Mouse (Mus musculus) midbrain, embryonic 14.5 days (tissue): Measurements from ENCODE around the gene Gm21679. TPM values are rescaled to one million over a fixed set of nuclear protein-coding genes. Genes with fewer than 3 reads are reported as not detected.
"Not testable (repeated sequence)": the region's sequence is repeated elsewhere in the genome, so short reads cannot be mapped to it uniquely, and the experiment has no call there.

Experiments
- ATAC-seq: fragments of 200-750 bp; cut with Nextera tagmentation; 2 replicates; pipeline ENCODE4 v1.8.0; 2017; ENCODE audit warnings: moderate number of reproducible peaks, moderate library complexity; ENCODE audit not compliant: low FRiP score, low TSS enrichment
- DNase-seq: peaks from one replicate; pipeline ENCODE4 v3.0.0-alpha.2; 2015
- H3K27ac ChIP-seq: fragments of 300-500 bp; sonication (generic); replicated peaks from 2 replicates; pipeline ENCODE4 v1.5.1; 2014; ENCODE audit warnings: mild to moderate bottlenecking, low read depth, low read length, moderate library complexity
- H3K27me3 ChIP-seq: fragments of 300-500 bp; sonication (generic); 2 replicates; pipeline ENCODE4 v1.6.1; 2014; ENCODE audit warnings: low read length, control low read depth, mixed read lengths; ENCODE audit not compliant: control insufficient read depth, insufficient read depth
- H3K36me3 ChIP-seq: fragments of 300-500 bp; sonication (generic); 2 replicates; pipeline ENCODE4 v1.6.1; 2014; ENCODE audit warnings: low read length, control low read depth; ENCODE audit not compliant: control insufficient read depth, insufficient read depth
- H3K4me1 ChIP-seq: fragments of 300-500 bp; sonication (generic); 2 replicates; pipeline ENCODE4 v1.6.1; 2014; ENCODE audit warnings: mild to moderate bottlenecking, antibody characterized with exemption, low read length, control low read depth; ENCODE audit not compliant: control insufficient read depth, insufficient read depth
- H3K4me2 ChIP-seq: fragments of 300-500 bp; sonication (generic); 2 replicates; pipeline ENCODE4 v1.6.1; 2014; ENCODE audit warnings: mild to moderate bottlenecking, low read length, moderate library complexity
- H3K4me3 ChIP-seq: fragments of 300-500 bp; sonication (generic); replicated peaks from 2 replicates; pipeline ENCODE4 v1.5.1; 2014; ENCODE audit warnings: low read depth, low read length
- H3K9ac ChIP-seq: fragments of 300-500 bp; sonication (generic); replicated peaks from 2 replicates; pipeline ENCODE4 v1.6.1; 2014; ENCODE audit warnings: mild to moderate bottlenecking, low read length, moderate library complexity
- H3K9me3 ChIP-seq: fragments of 300-500 bp; sonication (generic); 2 replicates; pipeline ENCODE4 v1.6.1; 2016; ENCODE audit warnings: low read length, control low read depth, mixed read lengths; ENCODE audit not compliant: control insufficient read depth
- WGBS: fragments of 180-500 bp; shearing (Covaris S2); extraction: QIAGEN DNeasy Blood & Tissue Kit; methylation state at CpG from one replicate; pipeline ENCODE4 v1.1.7; 2014; 5-methylcytosine and 5-hydroxymethylcytosine counted together
- polyA plus RNA-seq: library from polyadenylated mRNA; unstranded; fragments of >200 nt; fragmentation: Nextera tagmentation; extraction: Ambion mirVana; gene quantifications from 2 replicates; pipeline ENCODE4 v1.2.1, GENCODE M21; 2014

Gene Gm21679
- polyA plus RNA-seq, result not detected in 2 replicates

- not testable (repeated sequence) for H3K9ac ChIP-seq
Measured at GRCm38 (mm10) chrY:29683270-29683669, at the start of gene Gm21679. Gene Gm21679, minus strand, starts transcription at chrY:29683370.

More at GRCm38 (mm10) chrY:29683270-29683669, at the start of gene Gm21679:
- not testable (repeated sequence) for H3K4me3 ChIP-seq, ATAC-seq, H3K4me1 ChIP-seq, H3K4me2 ChIP-seq, H3K27me3 ChIP-seq, H3K27ac ChIP-seq, DNase-seq, H3K9me3 ChIP-seq, H3K36me3 ChIP-seq
- no CpG with 5 or more reads among the region's 3 CpGs for WGBS
